Mouse (Mus musculus) megakaryocyte, embryonic 14.5 days (primary cell): ENCODE measurements at regions not wholly inside any gene's neighbourhood (a gene's known extent, or its start where the extent isn't known, plus 50 kb on each side); places are given as distances from the start of the nearest gene placed in this dataset.

Experiments used
- H3K27me3 ChIP-seq: replicated peaks from 2 replicates; pipeline ENCODE3; 2012; ENCODE audit warnings: inconsistent platforms
- H3K36me3 ChIP-seq: replicated peaks from 2 replicates; pipeline ENCODE3; 2012; ENCODE audit warnings: low read length, inconsistent platforms, mixed read lengths
- H3K4me1 ChIP-seq: 2 replicates; pipeline ENCODE4 v1.6.1; 2012; ENCODE audit warnings: inconsistent platforms
- H3K4me3 ChIP-seq: replicated peaks from 2 replicates; pipeline ENCODE3; 2012; ENCODE audit warnings: moderate library complexity, mild to moderate bottlenecking, inconsistent platforms
- H3K9me3 ChIP-seq: 2 replicates; pipeline ENCODE4 v1.6.1; 2012; ENCODE audit warnings: inconsistent platforms
- FLI1 ChIP-seq: IDR thresholded peaks from 2 replicates; pipeline ENCODE4 v1.6.1; 2012; ENCODE audit warnings: low read length, inconsistent platforms, mixed read lengths
- GATA1 ChIP-seq: IDR thresholded peaks from 3 replicates; pipeline ENCODE4 v1.6.1; 2012; ENCODE audit warnings: mixed read lengths, low read length, inconsistent platforms, borderline replicate concordance

GRCm38 (mm10) chr13:111050097-111050496, 204.7 kb upstream of the Actbl2 start:
- Histone ChIP-seq H3K4me1 (peaks cover 33% of the 10 kb centered on the region), H3K36me3 (no peaks in the 10 kb centered on the region), H3K4me3 (no peak overlapping the region), H3K27me3 (no peaks in the 10 kb centered on the region), H3K9me3 (peaks cover 6% of the 10 kb centered on the region)
- no peak for TF ChIP-seq GATA1
- no peak for TF ChIP-seq FLI1

GRCm38 (mm10) chr13:111055817-111056216, 199.0 kb upstream of the Actbl2 start:
- no peak for TF ChIP-seq GATA1
- no peak for TF ChIP-seq FLI1
- Histone ChIP-seq H3K9me3 (peaks cover 6% of the 10 kb centered on the region), H3K4me1 (no peaks in the 10 kb centered on the region), H3K36me3 (no peaks in the 10 kb centered on the region), H3K4me3 (no peak overlapping the region), H3K27me3 (no peaks in the 10 kb centered on the region)

GRCm38 (mm10) chr13:111087753-111088152, 167.1 kb upstream of the Actbl2 start:
- TF ChIP-seq FLI1 (no peak), GATA1 (no peak)
- Histone ChIP-seq H3K9me3 (no peaks in the 10 kb centered on the region), H3K4me1 (peaks cover 7% of the 10 kb centered on the region), H3K36me3 (no peaks in the 10 kb centered on the region), H3K27me3 (peaks cover 3% of the 10 kb centered on the region), H3K4me3 (no peak overlapping the region)

GRCm38 (mm10) chr13:111096071-111096470, 158.7 kb upstream of the Actbl2 start:
- no peaks in the 10 kb centered on the region for H3K36me3 ChIP-seq
- no peak overlapping the region for H3K4me3 ChIP-seq
- TF ChIP-seq GATA1 (no peak), FLI1 (no peak)
- peaks cover 2% of the 10 kb centered on the region for H3K27me3 ChIP-seq
- no peaks in the 10 kb centered on the region for H3K9me3 ChIP-seq
- peaks cover 7% of the 10 kb centered on the region for H3K4me1 ChIP-seq

- Histone ChIP-seq H3K9me3 (no peaks in the 10 kb centered on the region), H3K36me3 (no peaks in the 10 kb centered on the region), H3K4me3 (no peak overlapping the region), H3K4me1 (peaks cover 7% of the 10 kb centered on the region), H3K27me3 (peaks cover 2% of the 10 kb centered on the region)
- no peak for TF ChIP-seq GATA1
- TF ChIP-seq FLI1: no peak
Measured at GRCm38 (mm10) chr13:111097336-111097735, 157.5 kb upstream of the Actbl2 start.

GRCm38 (mm10) chr13:111098738-111099137, 156.1 kb upstream of the Actbl2 start:
- no peak overlapping the region for H3K4me3 ChIP-seq

GRCm38 (mm10) chr13:111099252-111099651, 155.6 kb upstream of the Actbl2 start:
- TF ChIP-seq FLI1: no peak
- TF ChIP-seq GATA1: no peak
- Histone ChIP-seq H3K27me3 (peaks cover 2% of the 10 kb centered on the region), H3K4me3 (no peak overlapping the region), H3K9me3 (no peaks in the 10 kb centered on the region), H3K36me3 (no peaks in the 10 kb centered on the region), H3K4me1 (peaks cover 10% of the 10 kb centered on the region)

More at GRCm38 (mm10) chr13:111098738-111099137, 156.1 kb upstream of the Actbl2 start:
- Histone ChIP-seq H3K9me3 (no peaks in the 10 kb centered on the region), H3K27me3 (peaks cover 2% of the 10 kb centered on the region), H3K4me1 (peaks cover 7% of the 10 kb centered on the region), H3K36me3 (no peaks in the 10 kb centered on the region)
- no peak for TF ChIP-seq FLI1
- TF ChIP-seq GATA1: no peak

- Histone ChIP-seq H3K9me3 (no peaks in the 10 kb centered on the region), H3K27me3 (peaks cover 2% of the 10 kb centered on the region), H3K36me3 (no peaks in the 10 kb centered on the region), H3K4me1 (peaks cover 10% of the 10 kb centered on the region), H3K4me3 (no peak overlapping the region)
- TF ChIP-seq GATA1: no peak
- no peak for TF ChIP-seq FLI1
Measured at GRCm38 (mm10) chr13:111100448-111100847, 154.4 kb upstream of the Actbl2 start.

- peaks cover 6% of the 10 kb centered on the region; the same call in 1 of the 2 replicates for H3K4me1 ChIP-seq
- H3K36me3 ChIP-seq: no peaks in the 10 kb centered on the region
- H3K27me3 ChIP-seq: no peaks in the 10 kb centered on the region
- TF ChIP-seq FLI1 (no peak), GATA1 (no peak)
- H3K4me3 ChIP-seq: no peak overlapping the region
- H3K9me3 ChIP-seq: no peaks in the 10 kb centered on the region
Measured at GRCm38 (mm10) chr13:111104567-111105219, 150.1 kb upstream of the Actbl2 start.

- no peaks in the 10 kb centered on the region for H3K4me1 ChIP-seq
- no peaks in the 10 kb centered on the region for H3K9me3 ChIP-seq
- H3K36me3 ChIP-seq: no peaks in the 10 kb centered on the region
- no peak overlapping the region for H3K4me3 ChIP-seq
- H3K27me3 ChIP-seq: no peaks in the 10 kb centered on the region
- TF ChIP-seq FLI1 (no peak), GATA1 (no peak)
Measured at GRCm38 (mm10) chr13:111131108-111131507, 123.7 kb upstream of the Actbl2 start.

GRCm38 (mm10) chr13:111136392-111136791, 118.4 kb upstream of the Actbl2 start:
- no peak for TF ChIP-seq FLI1
- TF ChIP-seq GATA1: no peak
- H3K27me3 ChIP-seq: peaks cover 2% of the 10 kb centered on the region
- H3K36me3 ChIP-seq: no peaks in the 10 kb centered on the region
- H3K4me3 ChIP-seq: no peak overlapping the region
- H3K4me1 ChIP-seq: no peaks in the 10 kb centered on the region
- no peaks in the 10 kb centered on the region for H3K9me3 ChIP-seq
